Mouse (Mus musculus) adrenal gland, postnatal 10 days (tissue): Measurements from ENCODE around the gene Naxd. TPM values are rescaled to one million over a fixed set of nuclear protein-coding genes. Genes with fewer than 3 reads are reported as not detected.
"Not testable (repeated sequence)": the region's sequence is repeated elsewhere in the genome, so short reads cannot be mapped to it uniquely, and the experiment has no call there.

ENCODE experiments used
- DNase-seq: peaks from one replicate; pipeline ENCODE4 v3.0.0; 2021; ENCODE audit warnings: mixed read lengths
- long read RNA-seq, 2 experiments: library from polyadenylated mRNA; stranded (forward); transcript quantifications; one replicate each; pipeline ENCODE4 v2.0.0; 2021
- total RNA-seq, 2 experiments: library from RNA; stranded (reverse); gene quantifications; 2 replicates each; pipeline ENCODE4 v1.2.3; 2021

Naxd gene
- total RNA-seq = 10 to 100 TPM; 60.9 to 63.3 TPM
- long read RNA-seq, experiment 1, transcript Naxd-201 (10 exons, 1,359 nt) = minor isoform, 44 of 142 reads
- long read RNA-seq, experiment 1, transcript Naxd-202 (10 exons, 1,307 nt) = major isoform, 74 of 142 reads
- long read RNA-seq, experiment 1, transcript Naxd-209 (1 exons, 902 nt) = minor isoform, 7 of 142 reads
- long read RNA-seq, experiment 1, partial matches to known transcripts = 5 of 142 reads
- long read RNA-seq, experiment 1, other reads (novel, unspliced or antisense) = 10 of 142 reads
- long read RNA-seq, experiment 2, transcript Naxd-202 (10 exons, 1,307 nt) = major isoform, 34 of 70 reads
- long read RNA-seq, experiment 2, transcript Naxd-201 (10 exons, 1,359 nt) = minor isoform, 21 of 70 reads
- long read RNA-seq, experiment 2, partial matches to known transcripts = 5 of 70 reads
- long read RNA-seq, experiment 2, other reads (novel, unspliced or antisense) = 10 of 70 reads

GRCm38 (mm10) chr8:11497017-11497990, at the start of gene Naxd:
Gene Naxd, plus strand, starts transcription at chr8:11497506.
- peak; percentile 94 for DNase-seq

- no peak for DNase-seq
Measured at GRCm38 (mm10) chr8:11447910-11448570, 49.3 kb upstream of the Naxd start.

- DNase-seq = peak; percentile 50
Measured at GRCm38 (mm10) chr8:11450184-11451113, 46.9 kb upstream of the Naxd start.

- DNase-seq = no peak
Measured at GRCm38 (mm10) chr8:11452152-11452551, 45.2 kb upstream of the Naxd start.

- DNase-seq = no peak
Measured at GRCm38 (mm10) chr8:11452559-11452958, 44.7 kb upstream of the Naxd start.

- no peak for DNase-seq
Measured at GRCm38 (mm10) chr8:11452974-11453373, 44.3 kb upstream of the Naxd start.

GRCm38 (mm10) chr8:11454228-11454627, 43.1 kb upstream of the Naxd start:
- no peak for DNase-seq

- no peak for DNase-seq
Measured at GRCm38 (mm10) chr8:11457278-11457677, 40.0 kb upstream of the Naxd start.

GRCm38 (mm10) chr8:11457981-11458836, 39.1 kb upstream of the Naxd start:
- peak; percentile 31 for DNase-seq

- DNase-seq = peak; percentile 39
Measured at GRCm38 (mm10) chr8:11459016-11459415, 38.3 kb upstream of the Naxd start.

GRCm38 (mm10) chr8:11460934-11461333, 36.4 kb upstream of the Naxd start:
- peak; percentile 61 for DNase-seq

GRCm38 (mm10) chr8:11461847-11462246, 35.5 kb upstream of the Naxd start:
- peak; percentile 69 for DNase-seq

- DNase-seq = no peak
Measured at GRCm38 (mm10) chr8:11462641-11463040, 34.7 kb upstream of the Naxd start.

- DNase-seq = no peak
Measured at GRCm38 (mm10) chr8:11463541-11463888, 33.8 kb upstream of the Naxd start.

- DNase-seq = peak; percentile 35
Measured at GRCm38 (mm10) chr8:11463889-11464706, 33.2 kb upstream of the Naxd start.

GRCm38 (mm10) chr8:11464707-11464964, 32.7 kb upstream of the Naxd start:
- DNase-seq = no peak

- no peak for DNase-seq
Measured at GRCm38 (mm10) chr8:11465619-11466018, 31.7 kb upstream of the Naxd start.

- DNase-seq = not testable (repeated sequence)
Measured at GRCm38 (mm10) chr8:11466528-11466927, 30.8 kb upstream of the Naxd start.

- peak; percentile 63 for DNase-seq
Measured at GRCm38 (mm10) chr8:11469095-11469494, 28.2 kb upstream of the Naxd start.

- DNase-seq = no peak
Measured at GRCm38 (mm10) chr8:11470694-11471093, 26.6 kb upstream of the Naxd start.
